Mouse (Mus musculus): ENCODE measurements around the gene Ccdc92.
A peak's percentile ranks its signal among the peaks of the same experiment; 100 is the strongest.

- TF ChIP-seq MAX (IDR thresholded peaks at IDR 0.05; ENCODE audit: low read length) (no peak), MAZ (IDR thresholded peaks at IDR 0.05; ENCODE audit: low read depth, low read length) (no peak), USF1 (IDR thresholded peaks at IDR 0.05; ENCODE audit: low read depth, low read length) (no peak), ETS1 (IDR thresholded peaks at IDR 0.05; ENCODE audit: low read depth, low read length) (no peak), MYC (IDR thresholded peaks at IDR 0.05; ENCODE audit: low read depth, low read length) (no peak), MXI1 (IDR thresholded peaks at IDR 0.05; ENCODE audit: low read depth, low read length) (no peak), POLR2AphosphoS2 (IDR thresholded peaks at IDR 0.05; ENCODE audit: low read length) (no peak), POLR2A (IDR thresholded peaks at IDR 0.05; ENCODE audit: control insufficient read depth in 1 of 2, insufficient read depth in 1 of 2, low read depth in 1 of 2, low read length in 2 of 2, poor library complexity in 1 of 2) (no peak), CTCF (IDR thresholded peaks at IDR 0.05 in 2 of 3, conservative IDR thresholded peaks at IDR 0.05 in 1 of 3; ENCODE audit: control insufficient read depth in 1 of 3, insufficient read depth in 1 of 3, low read depth in 2 of 3, low read length in 3 of 3, poor library complexity in 1 of 3, severe bottlenecking in 1 of 3) (peak; percentile 45 to 76 (median 56); a peak in 5 of 6 replicates), EP300 (IDR thresholded peaks at IDR 0.05; ENCODE audit: low read depth in 1 of 2, low read length in 2 of 2) (no peak)
These were observed 46.6 kb upstream of the Ccdc92 start for GRCm38 (mm10) chr5:124908860-124909259.
